Mouse (Mus musculus) G1E (cell line): Measurements from ENCODE around the gene Ttc24.

Experiments used
- CTCF ChIP-seq: IDR thresholded peaks from 2 replicates; pipeline ENCODE4 v1.5.1; 2012; ENCODE audit warnings: low read depth, low read length, inconsistent platforms, mixed read lengths
- GATA1 ChIP-seq: IDR thresholded peaks from 2 replicates; pipeline ENCODE4 v1.6.1; 2012; ENCODE audit warnings: borderline replicate concordance, low read length, inconsistent platforms, mixed read lengths
- GATA2 ChIP-seq: IDR thresholded peaks from 2 replicates; pipeline ENCODE4 v1.6.1; 2012; ENCODE audit warnings: low read depth, low read length, inconsistent platforms, borderline replicate concordance
- POLR2AphosphoS5 ChIP-seq: IDR thresholded peaks from 2 replicates; pipeline ENCODE4 v1.6.1; 2012; ENCODE audit warnings: low read depth, low read length, inconsistent platforms; ENCODE audit not compliant: insufficient replicate concordance
- TAL1 ChIP-seq: conservative IDR thresholded peaks from 2 replicates; pipeline ENCODE4 v1.6.1; 2012; ENCODE audit warnings: low read depth, low read length, inconsistent platforms, mixed read lengths

DNA sequence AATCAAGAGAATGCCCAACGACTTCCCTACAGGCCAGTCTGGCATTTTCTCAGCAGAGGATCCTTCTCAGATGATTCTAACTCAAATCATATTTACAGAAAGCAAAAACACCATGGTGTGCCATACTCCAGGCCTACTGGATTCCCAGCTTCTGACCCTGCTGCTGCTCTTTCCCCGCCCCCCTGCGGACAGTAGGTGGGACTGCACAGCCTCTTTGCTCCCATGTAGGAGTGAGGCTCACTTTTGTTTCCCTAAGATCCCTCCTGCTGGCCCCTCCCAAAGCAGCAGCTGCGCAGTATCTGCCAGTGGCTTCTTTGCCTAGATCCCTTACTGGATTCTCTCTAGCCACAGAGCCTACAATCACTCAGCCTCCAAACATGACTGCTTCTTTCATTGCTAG lies 28.0 kb upstream of the Ttc24 start:
- TF ChIP-seq CTCF (no peak), GATA1 (no peak), TAL1 (no peak), POLR2AphosphoS5 (no peak), GATA2 (no peak)
